Mouse (Mus musculus): ENCODE data around the gene Duox2.

GRCm38 (mm10) chr2:122312722-122313417, 14.6 kb upstream of the Duox2 start:
- TF ChIP-seq CTCF (IDR thresholded peaks at IDR 0.05; ENCODE audit: borderline replicate concordance, insufficient read depth, low read length): peak; percentile 35
- no peak for TF ChIP-seq POLR2A (IDR thresholded peaks at IDR 0.05; ENCODE audit: low read depth, low read length)

Measured in embryonic fibroblast, embryonic 13.5 days (primary cell).